Mouse (Mus musculus) cortical plate, adult 2 months (tissue): ENCODE data around the gene Bud23. TPM values are rescaled to one million over a fixed set of nuclear protein-coding genes. Genes with fewer than 3 reads are reported as not detected.

Experiments used
- H3K27ac ChIP-seq: fragments of 200-500 bp; 2 replicates; pipeline ENCODE4 v1.5.1; 2012; ENCODE audit warnings: low read length, control low read depth, inconsistent platforms; ENCODE audit not compliant: insufficient read depth
- H3K4me1 ChIP-seq: fragments of 200-500 bp; 2 replicates; pipeline ENCODE4 v1.6.1; 2011; ENCODE audit warnings: low read length; ENCODE audit not compliant: control insufficient read depth, insufficient read depth
- H3K4me3 ChIP-seq: fragments of 200-500 bp; 2 replicates; pipeline ENCODE4 v1.5.1; 2011; ENCODE audit warnings: mild to moderate bottlenecking, low read length, control low read depth; ENCODE audit not compliant: insufficient read depth
- CTCF ChIP-seq: fragments of 200-500 bp; IDR thresholded peaks from 2 replicates; pipeline ENCODE4 v1.5.1; 2011; ENCODE audit warnings: mild to moderate bottlenecking, control low read depth, low read length; ENCODE audit not compliant: insufficient read depth; ENCODE audit errors: extremely low read depth
- POLR2A ChIP-seq: fragments of 200-500 bp; IDR thresholded peaks from 2 replicates; pipeline ENCODE4 v1.6.1; 2011; ENCODE audit warnings: mild to moderate bottlenecking, low read length, control low read depth; ENCODE audit not compliant: insufficient read depth; ENCODE audit errors: extremely low read depth
- polyA plus RNA-seq: library from polyadenylated mRNA; depleted of rRNA; stranded (reverse); fragments of >200 nt; gene quantifications from 2 replicates; pipeline ENCODE4 v1.2.3, GENCODE M21; 2012; rRNA removed

Gene Bud23
- polyA plus RNA-seq, 1 experiment = 66.6 TPM

- TF ChIP-seq CTCF = no peak
- TF ChIP-seq POLR2A = no peak
- peak overlapping the region; percentile 72 for H3K4me3 ChIP-seq
- H3K27ac ChIP-seq = no peak overlapping the region
- peaks cover 1% of the 10 kb centered on the region; the same call in 1 of the 2 replicates for H3K4me1 ChIP-seq
These were observed 54.4 kb downstream of the Bud23 start for GRCm38 (mm10) chr5:135010320-135010709.

GRCm38 (mm10) chr5:135009590-135010319 lies 55.0 kb downstream of the Bud23 start:
- H3K4me1 ChIP-seq = peaks cover 1% of the 10 kb centered on the region; the same call in 1 of the 2 replicates
- H3K27ac ChIP-seq = peak overlapping the region; percentile 95
- peak overlapping the region; percentile 72 for H3K4me3 ChIP-seq
- TF ChIP-seq CTCF (no peak), POLR2A (peak; percentile 15; the same call in 1 of the 2 replicates)

- Histone ChIP-seq H3K27ac (peak within 1 kb of the TSS; percentile 95), H3K4me3 (peak within 1 kb of the TSS; percentile 72), H3K4me1 (peaks cover 1% of the 10 kb centered on the region; the same call in 1 of the 2 replicates)
- TF ChIP-seq CTCF = no peak
- TF ChIP-seq POLR2A = peak; percentile 90
These were observed 55.8 kb downstream of the Bud23 start, which contains the start of gene Abhd11 for GRCm38 (mm10) chr5:135008671-135009589. Abhd11 (plus strand) TSS chr5:135009152.

GRCm38 (mm10) chr5:135007802-135008571 lies 56.8 kb downstream of the Bud23 start:
- no peak for TF ChIP-seq CTCF
- no peak for TF ChIP-seq POLR2A
- peak overlapping the region; percentile 72 for H3K4me3 ChIP-seq
- peak overlapping the region; percentile 45 for H3K27ac ChIP-seq
- H3K4me1 ChIP-seq = peaks cover 1% of the 10 kb centered on the region; the same call in 1 of the 2 replicates

Other genes with a start within 250 kb of the Bud23 start
- not detected in 2 replicates for gene Tmem270, start 158.2 kb downstream of the Bud23 start, polyA plus RNA-seq
- gene Cldn13, start 149.4 kb downstream of the Bud23 start, polyA plus RNA-seq = not detected in 2 replicates
- 15.1 TPM in 2 replicates for gene Mettl27, start 132.6 kb downstream of the Bud23 start, polyA plus RNA-seq
- 0.04 and 0.08 TPM in 2 replicates for gene Cldn4, start 118.0 kb downstream of the Bud23 start, polyA plus RNA-seq
- 0.21 and 0.23 TPM in 2 replicates for gene Cldn3, start 78.7 kb downstream of the Bud23 start, polyA plus RNA-seq
- gene Abhd11, start 55.8 kb downstream of the Bud23 start, polyA plus RNA-seq = 78.3 and 80.1 TPM in 2 replicates
- gene Stx1a, start 41.5 kb downstream of the Bud23 start, polyA plus RNA-seq = 545 and 568 TPM in 2 replicates
- gene Dnajc30, start 757 bp downstream of the Bud23 start, polyA plus RNA-seq = 58.3 and 58.4 TPM in 2 replicates
- 26.6 and 29.4 TPM in 2 replicates for gene Vps37d, start 13.3 kb upstream of the Bud23 start, polyA plus RNA-seq
- 4.2 and 5.0 TPM in 2 replicates for gene Mlxipl, start 24.9 kb upstream of the Bud23 start, polyA plus RNA-seq
- gene Tbl2, start 84.7 kb upstream of the Bud23 start, polyA plus RNA-seq = 11.7 and 11.9 TPM in 2 replicates
- gene Bcl7b, start 103.3 kb upstream of the Bud23 start, polyA plus RNA-seq = 43.7 and 45.3 TPM in 2 replicates
- gene Baz1b, start 122.3 kb upstream of the Bud23 start, polyA plus RNA-seq = 58.4 and 61.7 TPM in 2 replicates
- gene Fzd9, start 186.3 kb upstream of the Bud23 start, polyA plus RNA-seq = 5.5 and 6.0 TPM in 2 replicates